Mouse (Mus musculus): ENCODE data around the gene Smarca2. TPM values are rescaled to one million over a fixed set of nuclear protein-coding genes. Genes with fewer than 3 reads are reported as not detected.

The Smarca2 gene
- total RNA-seq, 4 experiments from 2014 or later, result 110 to 127 (median 120) TPM

DNA sequence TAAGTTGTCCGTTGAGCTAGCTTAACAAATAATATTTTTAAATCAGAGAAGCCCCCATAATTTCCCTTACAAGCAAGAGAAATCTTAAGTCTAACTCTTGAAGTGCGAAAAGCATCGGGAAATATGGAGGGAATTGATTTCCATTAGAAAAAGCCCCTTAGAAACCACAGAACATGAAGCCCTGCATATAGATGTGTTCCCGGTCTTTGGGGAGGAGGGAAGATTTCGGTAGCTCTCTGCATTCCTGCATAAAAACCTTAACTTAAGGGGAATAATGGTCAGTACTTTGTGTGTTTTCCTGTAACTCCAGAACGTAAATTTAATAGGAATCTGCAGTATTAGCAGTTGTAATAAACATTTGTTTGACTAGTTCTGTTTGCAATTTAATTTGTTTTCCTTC is 143.8 kb downstream of the Smarca2 start:
- no peak for DNase-seq

DNA sequence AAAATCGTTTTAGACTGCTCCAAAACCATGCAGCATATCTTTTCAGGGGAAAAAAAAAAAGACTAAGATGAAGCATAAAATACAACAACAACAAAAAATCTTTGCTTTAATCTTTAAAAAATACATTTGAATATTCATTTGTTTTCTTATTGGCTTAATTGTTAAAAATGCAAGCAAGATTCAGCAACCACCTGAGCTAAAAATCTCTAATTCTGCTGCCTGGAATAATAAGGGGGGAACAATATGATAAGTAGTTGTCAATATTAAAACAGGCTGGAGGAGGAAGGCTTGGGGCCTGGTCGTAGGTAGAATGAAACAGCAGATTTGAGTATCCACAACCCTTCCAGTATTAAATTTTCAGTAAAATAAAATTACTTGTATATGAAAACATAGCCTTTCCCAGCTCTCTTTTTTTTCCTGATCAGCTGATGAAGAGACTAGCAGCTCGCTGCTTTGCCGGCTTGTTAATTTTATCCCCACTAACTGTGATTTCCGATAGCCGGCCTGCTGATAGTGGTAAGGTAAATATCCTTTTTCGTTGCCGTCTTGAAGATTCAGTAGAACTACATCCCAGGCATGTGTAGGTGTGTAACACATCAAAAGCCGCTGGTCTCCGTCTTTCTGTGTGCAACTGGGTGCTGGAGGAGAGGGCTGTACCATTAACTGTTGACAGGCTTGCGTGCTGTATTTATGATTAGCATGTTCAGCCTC is 144.7 kb downstream of the Smarca2 start:
- DNase-seq, result no peak

DNA sequence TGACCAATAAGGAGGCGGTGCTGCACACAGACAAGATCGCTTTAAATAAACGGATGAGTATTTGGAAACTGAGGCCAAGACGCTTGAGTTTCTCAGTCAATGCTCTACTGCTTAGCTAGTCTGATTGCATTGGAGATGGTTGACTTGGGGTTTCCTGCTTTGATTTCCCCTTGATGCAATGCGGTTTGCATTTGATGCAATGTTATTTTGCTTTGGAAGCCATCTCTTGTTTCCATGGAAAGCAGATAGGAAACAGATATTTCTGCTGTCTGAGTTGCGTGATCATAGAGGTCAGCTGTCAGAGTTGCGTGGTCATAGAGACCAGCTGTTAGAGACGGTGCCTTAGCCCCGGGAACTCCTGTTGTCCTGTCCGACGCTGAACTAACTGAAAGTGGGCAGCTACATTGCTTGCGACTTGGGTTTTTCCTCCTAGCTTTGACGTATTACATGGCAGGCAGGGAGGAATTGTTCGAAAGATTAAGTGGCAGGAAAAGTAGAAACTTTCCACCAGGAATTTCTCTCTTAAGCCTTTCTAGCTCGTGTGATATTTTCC is 147.8 kb downstream of the Smarca2 start:
- no peak for DNase-seq

DNA sequence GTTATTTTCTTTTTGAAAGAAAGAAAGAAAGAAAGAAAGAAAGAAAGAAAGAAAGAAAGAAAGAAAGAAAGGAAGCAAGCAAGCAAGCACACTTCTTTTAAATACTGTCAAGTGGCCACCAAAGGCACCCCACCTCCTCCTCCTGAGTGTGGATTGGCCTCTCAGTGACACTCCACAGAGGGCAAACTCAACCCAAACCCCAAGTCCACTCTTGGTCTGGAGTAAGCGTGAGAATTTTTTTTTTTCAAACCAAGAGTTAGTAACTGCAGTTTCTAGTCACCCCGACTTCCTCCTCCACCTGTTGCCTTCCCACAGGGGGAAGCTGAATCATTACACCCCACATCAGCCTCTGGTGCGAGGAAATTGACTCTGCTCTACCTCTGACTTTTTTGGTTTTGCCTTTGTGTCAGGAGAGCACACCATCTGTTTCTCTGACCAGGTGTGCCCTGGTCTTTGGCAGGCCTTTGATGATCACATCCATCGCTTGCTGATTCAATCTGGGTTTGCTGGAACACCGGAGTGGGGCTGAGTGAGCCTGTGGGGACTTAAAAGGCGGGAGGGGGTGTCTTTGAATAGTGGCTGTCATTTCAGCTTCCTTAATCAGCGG is 148.5 kb downstream of the Smarca2 start:
- no peak for DNase-seq

DNA sequence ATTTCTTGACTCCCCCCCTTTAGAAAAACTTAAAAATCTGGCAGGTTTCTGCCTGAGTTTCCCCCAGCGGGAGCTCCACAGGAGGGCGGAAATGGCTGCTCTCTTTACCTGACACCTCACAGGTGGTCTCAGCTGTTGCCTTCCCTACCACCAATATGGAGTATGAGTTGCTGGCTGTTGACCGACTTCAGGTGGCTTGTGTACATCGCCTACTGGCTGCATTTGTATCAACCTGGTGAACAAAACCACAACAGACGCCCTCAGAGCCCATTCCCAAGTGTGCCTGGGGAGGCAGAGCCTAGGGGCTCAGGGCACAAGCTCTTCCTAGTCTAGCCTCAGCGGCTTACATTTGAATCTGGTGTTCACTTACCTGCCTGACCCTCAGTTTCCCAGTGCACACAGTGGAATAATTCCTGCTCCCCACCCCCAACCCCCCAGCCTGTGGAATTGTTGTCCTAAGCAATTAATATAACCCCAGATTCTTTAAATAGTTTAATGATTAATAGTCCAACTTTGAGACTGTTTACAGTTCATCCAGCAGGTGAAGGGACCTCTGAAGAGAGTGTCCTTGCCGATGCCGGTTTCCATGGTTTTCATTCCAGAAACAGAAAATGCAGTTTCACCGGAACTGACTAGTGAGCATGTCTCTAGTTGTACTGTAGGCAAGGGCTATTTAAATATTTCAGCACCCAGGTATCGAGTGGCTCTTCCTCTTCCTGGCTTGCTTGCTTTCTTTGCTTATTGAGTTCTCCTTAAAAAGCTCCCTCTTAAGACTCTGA is 149.4 kb downstream of the Smarca2 start:
- no peak for DNase-seq

DNA sequence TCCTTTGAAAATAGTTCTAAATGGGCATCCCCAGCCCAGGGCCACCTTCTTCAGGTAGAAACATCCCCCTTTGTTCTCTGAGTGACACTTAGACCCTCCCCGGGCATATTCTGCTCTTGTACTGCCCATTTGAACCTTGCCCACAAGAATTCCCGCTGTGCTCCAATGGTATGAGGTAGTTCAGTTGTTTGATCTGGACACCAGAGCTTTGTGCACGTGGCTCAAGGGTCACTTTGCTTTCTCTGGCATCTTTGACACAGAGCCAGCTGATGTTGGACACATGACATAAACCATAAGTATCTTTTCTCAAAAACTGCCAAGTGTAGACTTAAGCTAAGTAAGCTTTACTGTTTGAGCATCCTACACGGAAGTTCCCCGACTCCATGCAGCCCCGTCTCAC is 151.1 kb downstream of the Smarca2 start:
- DNase-seq, result no peak

DNA sequence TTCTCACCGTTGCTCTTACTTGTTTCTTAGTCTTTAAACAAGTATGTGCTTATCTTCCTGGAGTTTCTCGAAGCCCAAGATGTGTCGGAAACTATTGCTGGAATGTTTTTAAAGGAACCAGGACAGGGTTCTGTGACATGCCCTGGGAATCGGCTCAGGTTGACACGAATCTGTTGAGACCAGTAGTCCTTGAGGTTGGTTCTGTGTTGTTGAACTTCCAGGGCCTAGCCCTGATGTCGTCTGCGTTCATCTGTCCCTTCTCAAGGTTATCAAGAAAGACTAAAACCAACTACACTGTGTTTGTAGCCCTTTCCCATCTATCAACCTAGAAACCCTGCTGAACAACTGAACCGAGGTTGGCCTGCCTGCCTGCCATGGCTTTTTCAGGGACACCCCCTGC is 151.5 kb downstream of the Smarca2 start:
- DNase-seq, result no peak

DNA sequence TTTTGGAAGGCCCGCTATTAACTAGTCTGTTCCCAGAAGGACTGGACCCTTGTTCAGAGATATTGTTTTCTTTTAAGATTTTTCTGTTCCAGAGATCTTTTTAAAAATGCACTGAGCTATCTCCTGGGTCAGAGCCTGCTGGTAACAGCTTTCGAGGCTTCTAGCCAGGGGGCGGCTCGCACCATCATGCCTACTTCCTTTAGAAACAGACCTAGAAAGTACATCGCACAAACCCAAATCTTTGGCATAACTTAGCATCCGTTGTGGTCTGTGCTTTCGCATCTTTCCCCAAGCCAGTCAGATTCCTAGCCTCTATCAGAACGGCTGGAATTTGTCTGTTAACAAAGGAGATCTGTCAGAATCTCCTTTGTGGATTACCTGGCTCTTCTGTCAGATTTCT is 153.3 kb downstream of the Smarca2 start:
- DNase-seq, result no peak

DNA sequence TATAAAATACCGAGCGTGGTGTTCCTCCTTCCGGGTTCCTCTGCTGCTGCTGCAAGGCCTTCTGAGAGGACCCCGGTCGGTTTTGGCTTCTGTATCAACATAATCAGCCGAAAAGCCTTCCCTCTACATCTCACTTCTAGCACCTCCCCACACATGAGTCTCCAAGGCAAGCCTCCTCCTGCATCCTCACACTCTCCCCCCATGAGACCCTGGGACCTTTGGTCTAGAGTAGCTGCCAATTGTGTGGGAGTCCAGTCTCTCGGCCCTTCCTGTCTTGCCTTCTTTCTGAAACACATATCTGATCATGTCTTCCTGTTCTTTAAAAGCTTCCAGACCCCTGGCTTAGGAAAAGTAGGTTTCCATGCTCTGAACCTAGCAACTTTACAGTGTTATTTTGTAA is 153.8 kb downstream of the Smarca2 start:
- DNase-seq, result no peak

DNA sequence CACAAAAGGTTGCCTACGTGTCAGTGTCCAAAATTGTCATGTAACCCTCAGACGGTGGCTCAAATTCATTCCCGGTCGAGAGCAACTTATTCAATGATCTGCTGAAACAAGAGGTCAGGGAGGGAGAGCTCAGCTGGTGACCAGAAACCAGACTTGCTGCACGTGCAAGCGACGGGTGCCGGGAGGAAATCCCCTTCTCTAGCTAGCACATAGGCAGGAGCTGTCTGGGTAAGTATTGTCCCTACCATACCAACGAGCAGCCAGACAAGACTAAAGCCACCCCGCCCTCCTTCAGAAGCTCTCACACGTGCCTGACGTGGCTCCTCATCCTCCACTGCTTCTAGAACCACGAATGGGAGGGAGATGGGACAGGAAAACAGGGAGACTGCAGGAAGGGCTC is 154.4 kb downstream of the Smarca2 start:
- no peak for DNase-seq

DNA sequence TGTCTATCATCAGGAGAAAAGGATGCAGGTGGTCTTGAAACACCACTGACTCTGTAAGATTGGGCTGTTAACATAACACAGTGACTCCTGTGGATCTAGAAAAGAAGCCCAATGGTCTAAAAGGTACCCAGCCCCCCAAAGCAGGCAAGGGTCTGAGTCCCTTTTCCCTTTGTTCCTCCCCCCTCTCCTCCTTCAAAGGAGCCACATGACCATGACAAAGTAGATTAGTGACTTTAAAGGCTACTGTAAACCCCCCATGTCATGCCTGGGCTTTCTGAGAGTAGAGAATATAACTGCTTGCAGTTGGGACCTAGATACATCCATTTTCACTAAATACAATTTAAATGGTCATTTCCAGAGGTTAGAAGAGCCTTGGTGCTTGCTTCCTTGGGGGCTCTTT is 156.4 kb downstream of the Smarca2 start:
- no peak for DNase-seq

DNA sequence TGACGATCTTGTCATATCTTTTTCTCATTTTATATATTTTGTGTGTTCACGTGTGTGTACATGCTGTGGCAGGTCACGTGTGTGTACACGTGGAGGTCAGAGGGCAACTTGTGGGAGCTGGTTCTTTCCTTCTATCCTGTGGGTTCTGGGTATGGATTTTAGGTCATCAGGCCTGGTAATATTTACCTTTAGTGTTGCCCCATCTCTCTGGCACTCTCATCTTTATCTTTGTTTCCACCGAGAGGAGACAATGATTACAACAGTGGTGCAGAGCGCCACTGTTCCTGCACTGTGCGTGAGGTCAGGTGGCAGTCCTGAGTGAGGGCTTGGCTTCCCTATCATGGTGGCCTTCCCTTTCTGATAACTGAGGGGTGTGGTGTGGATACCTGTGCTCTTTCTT is 160.6 kb downstream of the Smarca2 start:
- DNase-seq, result no peak

DNA sequence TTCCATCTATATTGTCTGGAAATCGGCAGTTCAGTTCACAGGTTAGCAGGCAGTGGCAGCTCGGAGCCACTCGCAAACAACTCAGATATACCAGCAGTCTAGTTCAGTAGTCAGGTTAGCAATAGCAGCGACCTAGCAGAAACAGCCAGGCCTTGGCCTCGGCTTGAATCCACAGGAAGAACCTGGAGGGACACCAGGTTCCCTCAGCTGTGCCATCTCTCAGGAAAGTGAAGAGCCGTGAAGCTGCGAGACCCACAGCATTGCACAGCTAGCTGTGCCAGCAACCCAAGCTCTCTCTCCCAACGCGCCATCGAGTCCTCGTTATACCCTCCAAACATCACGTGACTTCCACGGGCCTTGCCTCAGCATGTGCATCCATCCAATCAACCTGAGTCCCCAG is 162.6 kb downstream of the Smarca2 start:
- DNase-seq, result no peak

DNA sequence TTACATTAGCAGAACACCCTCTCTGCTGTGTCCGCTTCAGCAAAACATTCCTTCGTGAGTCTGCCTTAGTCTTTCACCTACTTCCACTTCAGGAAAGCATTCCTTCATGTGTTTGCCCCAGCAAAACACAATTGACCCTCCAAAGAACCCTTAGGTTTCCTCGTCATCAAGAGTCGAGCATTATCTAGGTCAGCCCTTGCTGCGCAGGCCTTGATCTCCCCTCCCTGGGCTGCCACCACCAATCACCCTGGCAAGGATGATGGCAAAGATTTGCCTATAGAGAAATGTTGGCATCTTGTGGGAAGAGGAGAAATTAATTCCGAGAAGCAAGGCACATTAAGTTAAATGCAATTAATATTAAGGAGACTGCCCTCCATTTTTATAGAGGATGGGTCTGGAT is 163.1 kb downstream of the Smarca2 start:
- no peak for DNase-seq

DNA sequence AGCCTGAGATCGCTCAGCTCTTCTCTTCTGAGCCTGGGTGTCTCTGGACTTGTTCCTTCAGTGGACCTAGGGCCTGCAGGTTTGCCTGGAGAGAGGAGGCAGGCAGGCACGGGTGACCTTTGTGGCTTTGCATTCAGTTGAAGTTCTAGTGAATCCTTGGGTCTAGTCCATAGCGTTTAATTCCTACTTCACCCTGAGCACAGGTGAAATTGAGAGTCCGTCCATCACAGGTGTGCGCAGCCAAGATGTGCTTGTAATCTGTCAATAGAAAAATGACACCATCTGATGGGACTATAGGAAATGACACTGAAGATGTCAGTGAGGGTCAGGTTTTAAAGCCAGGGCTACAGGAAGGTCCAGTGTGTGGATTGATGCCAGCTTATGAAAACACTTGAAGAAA is 164.0 kb downstream of the Smarca2 start:
- no peak for DNase-seq

DNA sequence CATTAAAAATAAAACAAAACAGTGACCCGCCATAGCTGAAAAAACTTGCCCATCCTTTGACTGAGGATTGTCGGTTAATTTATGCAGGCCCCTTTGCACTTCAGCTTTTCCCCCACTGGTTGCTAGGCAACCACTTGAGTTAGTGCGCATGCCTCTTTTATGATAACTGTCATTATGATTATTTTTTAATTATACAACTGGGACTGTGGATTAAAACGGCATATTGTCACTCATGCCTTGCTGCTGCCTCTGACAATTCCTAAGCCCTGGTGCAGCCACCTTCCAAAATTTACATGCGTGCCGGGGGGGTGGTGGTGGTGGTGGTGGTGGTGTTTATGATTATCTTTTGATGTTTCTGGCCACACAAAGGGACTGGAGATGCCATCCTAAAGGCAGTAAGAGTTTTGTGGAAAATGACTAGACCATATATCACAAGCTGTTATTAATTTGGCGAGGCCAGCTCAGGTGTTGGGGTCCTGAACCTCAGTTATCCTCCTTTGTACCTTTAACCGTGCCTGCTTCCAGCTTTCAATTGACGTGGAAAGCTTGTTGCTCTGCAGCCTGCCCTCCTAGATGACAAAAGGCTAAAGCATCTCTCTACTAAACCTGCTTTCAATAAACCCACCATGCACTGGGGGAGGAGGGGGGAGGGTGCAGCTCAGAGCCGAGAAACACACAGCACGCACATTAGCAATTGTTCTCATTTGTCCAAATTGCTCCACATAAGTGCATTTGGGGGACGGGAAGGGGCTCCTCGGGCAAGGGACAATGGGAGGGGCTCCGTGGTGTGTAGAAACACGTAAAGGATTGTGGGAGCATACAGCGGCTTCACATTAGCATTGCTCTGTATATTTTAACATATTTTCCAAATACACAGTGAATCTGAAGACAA is 165.0 kb downstream of the Smarca2 start:
- no peak for DNase-seq

DNA sequence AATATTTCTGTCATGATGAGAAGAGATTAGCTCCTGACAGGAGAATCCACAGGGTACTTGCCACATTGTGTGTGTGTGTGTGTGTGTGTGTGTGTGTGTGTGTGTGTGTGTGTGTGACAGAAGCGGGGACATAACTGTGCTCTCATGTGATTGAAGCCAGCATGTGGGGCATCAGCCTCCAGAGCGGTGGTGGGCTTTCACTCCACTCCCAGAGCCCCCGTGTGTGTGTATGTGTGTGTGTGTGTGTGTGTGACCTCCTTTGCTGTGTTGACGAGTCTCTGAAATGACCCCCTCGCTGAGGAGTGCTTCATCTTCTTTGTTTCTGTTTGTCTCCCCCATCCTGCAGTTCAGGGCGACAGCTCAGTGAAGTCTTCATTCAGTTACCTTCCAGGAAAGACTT is 165.7 kb downstream of the Smarca2 start:
- no peak for DNase-seq

DNA sequence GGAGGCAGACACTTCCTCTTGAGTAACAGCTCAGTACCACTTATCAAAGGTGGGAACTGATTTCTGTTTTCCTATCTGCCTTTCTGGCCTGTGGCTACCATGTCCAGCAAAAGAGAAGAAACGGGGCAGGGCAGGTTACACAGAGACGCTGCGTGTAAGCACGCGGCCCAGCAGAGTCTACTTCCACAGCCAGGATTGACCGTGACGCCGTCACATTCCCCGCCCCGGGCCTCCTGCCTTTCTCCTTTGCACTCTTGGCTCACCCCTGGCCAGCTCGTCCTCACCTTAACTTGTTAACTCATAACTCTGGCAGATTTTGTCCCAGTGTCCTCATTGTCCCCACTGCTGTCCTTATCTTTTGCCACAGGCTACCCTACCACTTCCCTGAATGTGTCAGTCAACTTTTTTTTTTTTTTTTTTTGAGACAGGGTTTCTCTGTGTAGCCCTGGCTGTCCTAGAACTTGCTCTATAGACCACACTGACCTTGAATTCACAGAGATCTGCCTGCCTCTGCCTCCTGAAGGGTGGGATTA is 167.3 kb downstream of the Smarca2 start:
- DNase-seq, result no peak

DNA sequence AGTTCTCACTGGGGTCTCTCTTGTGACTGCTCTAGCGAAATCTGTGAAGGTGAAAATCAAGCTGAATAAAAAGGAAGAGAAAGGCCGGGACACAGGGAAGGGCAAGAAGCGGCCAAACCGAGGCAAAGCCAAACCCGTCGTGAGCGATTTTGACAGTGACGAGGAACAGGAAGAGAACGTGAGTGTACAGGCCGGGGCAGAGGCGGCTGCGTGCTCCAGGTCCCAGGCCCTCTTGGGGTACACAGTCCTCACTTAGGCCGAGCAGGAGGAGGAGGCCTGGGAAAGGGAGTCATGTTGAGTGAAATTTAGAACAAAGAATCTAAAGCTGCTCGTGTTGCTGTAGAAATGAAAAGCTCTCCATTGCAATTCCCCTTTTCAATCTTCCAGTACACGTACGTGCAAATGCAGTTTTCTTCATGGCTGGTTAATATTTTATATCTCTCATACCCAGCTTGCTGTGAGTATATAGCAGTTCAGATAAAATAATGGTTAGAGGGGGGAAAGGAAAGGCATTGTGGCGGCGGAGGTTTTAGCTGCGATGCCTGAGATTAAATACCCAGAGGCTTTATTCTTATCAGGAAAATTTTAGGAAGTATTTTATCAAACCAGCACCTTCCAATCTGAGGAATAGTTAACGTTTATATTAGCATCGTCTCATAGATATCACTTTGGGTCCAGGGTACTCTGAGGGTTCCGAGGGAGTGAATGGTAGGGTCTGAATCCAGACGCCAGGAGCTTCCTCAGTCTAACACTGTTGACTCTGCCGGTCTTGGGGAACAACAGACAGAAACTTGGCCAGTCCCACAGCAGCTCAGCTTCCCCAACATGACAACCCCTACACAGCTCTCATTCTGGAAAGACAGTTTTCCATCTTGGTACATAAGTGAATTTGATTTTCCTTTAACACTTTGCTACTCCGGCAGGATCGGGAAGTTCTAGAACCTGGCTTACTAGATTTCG is 171.5 kb downstream of the Smarca2 start:
- DNase-seq, result no peak

DNA sequence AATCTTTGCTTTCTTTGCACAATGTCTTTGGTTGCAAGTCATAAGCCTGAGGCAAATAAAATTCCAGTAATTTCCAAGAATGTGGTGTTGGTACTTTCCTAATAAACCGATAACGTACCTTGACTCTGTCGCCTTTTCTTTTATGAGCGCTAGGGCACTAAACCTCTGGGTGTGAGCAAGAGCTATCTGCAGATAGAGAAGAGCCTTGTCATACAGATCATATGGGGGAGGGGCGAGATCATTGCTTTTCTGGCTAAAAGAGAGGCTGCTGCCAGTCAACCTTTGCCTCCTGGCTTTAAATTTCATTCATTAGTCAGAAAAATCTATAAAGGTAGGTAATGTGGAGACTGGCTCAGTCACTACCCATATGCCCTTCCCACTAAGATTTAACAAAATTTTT is 173.3 kb downstream of the Smarca2 start:
- no peak for DNase-seq

DNA sequence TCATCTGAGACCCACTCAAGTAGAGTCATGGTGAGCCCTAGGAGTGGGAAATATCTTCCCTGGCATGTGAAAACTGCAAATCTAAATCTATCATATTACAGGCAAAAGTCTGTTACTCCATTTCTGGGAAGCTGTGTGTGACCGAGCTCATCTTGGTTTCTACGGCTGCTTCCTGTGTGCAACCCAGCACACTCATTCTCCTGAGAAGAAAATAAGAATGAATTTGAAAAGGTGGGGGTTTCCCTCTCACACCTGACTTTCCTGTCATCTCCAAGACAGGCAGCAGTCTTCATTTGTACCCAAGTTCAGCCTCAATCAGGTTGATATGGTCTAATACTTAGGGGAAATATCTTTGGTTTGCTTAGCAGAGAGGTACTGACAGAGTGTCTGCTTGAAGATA is 176.4 kb downstream of the Smarca2 start:
- DNase-seq, result no peak

All from adrenal gland, adult 8-10 months (tissue).